Mouse (Mus musculus): ENCODE results near the gene Tlx2.

- TF ChIP-seq EP300 (IDR thresholded peaks at IDR 0.05) (0 out of 2 replicates have a peak, but pooled peaks have one; percentile 24), CTCF (IDR thresholded peaks at IDR 0.05) (no peak)
Measured at GRCm38 (mm10) chr6:83033249-83034185, 36.6 kb downstream of the Tlx2 start, which contains the start of the genes Dok1 and Loxl3.

Data from lung, postnatal 0 days (tissue).